Mouse (Mus musculus) lung, postnatal 10 days (tissue): ENCODE measurements around the gene Pikfyve.

ENCODE experiments used
- DNase-seq: peaks from one replicate; pipeline ENCODE4 v3.0.0; 2021

The Pikfyve gene

DNA sequence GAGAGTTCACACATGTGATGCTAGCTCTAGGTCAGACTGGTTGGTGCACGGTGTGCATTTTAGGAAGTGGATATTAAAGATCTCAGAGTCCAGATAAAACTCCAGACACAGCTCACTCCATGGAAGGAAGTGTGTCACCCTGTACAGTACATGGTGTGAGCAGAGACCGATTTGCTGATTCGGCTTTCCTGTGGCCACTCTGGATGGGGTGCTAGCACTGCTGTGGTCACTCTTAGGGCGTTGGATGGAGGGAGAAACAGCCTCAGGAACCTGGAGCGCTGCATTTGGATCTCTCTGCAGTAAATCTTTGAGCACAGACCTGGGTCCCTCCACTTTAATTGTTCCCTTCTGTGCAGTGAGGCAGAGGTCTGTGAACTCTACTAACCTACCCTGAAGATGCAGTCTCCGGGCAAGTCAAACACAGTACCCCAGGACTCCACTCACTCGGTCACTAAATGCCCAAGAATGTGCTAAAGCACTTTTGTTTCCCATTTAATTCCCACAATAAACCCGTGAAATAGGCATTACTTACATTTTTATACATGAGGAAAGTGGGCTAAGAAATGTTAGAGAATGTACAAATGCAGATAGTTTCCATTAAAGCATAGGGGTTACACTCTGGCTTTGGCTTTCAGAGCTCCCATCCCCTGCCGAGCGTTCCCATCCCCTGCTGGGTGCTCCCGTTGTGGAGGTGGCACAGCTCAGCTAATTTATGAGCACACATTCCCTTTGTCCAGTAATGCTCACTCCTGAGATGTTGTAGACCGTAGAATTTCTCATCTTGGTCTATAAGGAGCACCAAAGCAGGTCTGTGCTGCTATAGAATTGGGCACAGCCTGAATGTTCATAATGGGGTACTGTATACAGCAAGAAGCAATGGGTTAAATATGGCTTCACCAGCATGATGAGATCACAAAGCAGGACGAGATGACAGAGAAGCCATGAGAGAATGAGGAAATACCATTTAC, 127.9 kb downstream of the Pikfyve start:
- no peak for DNase-seq

- DNase-seq = no peak
Measured at GRCm38 (mm10) chr1:65315022-65315407, 128.5 kb downstream of the Pikfyve start.
